Mouse (Mus musculus): ENCODE measurements around the gene Cfp.

Cfp gene

DNA sequence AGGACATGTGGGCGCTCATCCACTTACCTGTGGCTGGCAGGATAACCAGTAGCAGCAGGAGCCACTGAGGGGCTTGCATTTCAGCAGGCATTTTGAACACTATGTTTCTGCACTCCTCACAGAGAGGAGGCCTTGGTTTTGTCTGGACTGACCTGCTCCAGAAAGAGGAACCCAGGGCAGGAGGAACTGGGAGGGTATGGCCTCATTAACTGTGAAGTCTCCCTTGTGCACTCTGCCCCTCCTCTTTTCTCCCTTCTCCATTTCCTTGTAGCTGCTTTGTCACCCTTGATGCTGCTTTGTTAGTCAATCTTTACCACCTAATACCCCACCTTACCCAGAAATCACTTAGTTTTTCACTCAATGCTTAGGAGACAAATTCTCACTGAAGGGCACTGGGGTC lies at the start of gene Cfp:
Gene Cfp, minus strand, starts transcription at position 192 of the 400 bp plus-strand sequence.
- DNase-seq (ENCODE audit: low spot score in 2 of 2), result no peak

DNA sequence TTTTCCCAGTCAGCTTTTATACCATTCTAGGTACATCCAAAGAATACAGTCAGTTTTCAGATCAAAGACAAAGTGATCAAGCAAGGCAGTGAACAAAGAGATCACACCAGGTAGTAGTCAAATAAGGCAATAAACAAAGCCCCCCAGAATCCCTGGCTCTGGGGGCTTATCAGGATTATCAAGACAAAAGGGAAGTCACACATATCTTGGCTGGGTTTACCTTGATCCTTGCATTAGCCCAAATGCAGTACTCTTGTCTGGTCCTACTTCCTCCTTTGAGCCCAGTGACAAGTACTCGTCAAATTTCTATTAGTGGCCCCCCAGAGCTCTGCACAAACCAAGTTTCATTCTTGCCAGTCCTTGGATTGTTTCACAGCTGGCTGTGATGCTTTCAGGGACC lies 49.5 kb upstream of the Cfp start:
- DNase-seq (ENCODE audit: low spot score in 2 of 2), result no peak

DNA sequence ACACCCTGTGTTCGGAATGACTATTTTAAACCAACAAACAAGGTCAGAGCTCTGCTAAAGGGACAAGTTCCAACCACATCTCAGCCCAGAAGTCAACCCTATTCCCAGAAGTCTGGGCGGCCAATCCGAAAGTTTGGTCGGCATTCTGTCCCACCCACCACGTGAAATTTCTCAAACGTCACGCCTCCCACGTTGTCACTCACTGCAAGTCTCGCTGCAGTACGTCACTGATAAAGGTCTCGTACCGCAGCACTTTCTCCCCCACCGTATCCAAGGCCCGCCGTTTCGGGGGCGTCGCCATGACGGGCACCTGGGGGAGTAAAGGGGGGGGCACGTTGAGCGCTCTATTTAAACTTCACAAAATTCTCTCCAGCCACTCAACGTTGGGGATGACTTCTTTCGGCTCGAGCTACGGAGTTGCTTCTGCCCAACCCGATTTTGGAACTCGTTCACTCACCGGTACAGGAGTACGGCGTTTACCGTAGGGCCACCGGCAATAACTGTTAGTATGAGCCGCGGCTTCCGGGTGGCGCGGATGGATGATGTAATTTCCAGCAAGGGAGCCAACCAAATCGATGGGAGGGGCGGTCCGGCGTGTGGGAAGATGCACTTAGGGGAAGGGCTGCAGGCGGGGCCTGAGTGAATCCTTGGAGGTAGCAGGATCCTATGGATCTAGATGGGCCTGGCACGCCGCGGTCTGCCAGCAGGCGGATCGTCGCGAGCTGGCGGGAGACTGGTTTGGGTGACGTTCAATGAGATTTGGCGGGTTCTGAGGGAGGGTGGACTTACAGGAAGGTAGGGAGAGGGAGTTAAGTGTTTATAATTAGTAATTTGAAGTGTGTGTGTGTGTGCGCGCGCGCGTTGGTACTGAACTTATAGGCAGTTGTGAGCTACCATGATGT lies 30.4 kb upstream of the Cfp start, which contains the start of gene Uxt:
Gene Uxt, minus strand, starts transcription at position 541 of the 902 bp plus-strand sequence.
- DNase-seq (ENCODE audit: low spot score in 2 of 2), result peak; percentile 83 to 87

DNA sequence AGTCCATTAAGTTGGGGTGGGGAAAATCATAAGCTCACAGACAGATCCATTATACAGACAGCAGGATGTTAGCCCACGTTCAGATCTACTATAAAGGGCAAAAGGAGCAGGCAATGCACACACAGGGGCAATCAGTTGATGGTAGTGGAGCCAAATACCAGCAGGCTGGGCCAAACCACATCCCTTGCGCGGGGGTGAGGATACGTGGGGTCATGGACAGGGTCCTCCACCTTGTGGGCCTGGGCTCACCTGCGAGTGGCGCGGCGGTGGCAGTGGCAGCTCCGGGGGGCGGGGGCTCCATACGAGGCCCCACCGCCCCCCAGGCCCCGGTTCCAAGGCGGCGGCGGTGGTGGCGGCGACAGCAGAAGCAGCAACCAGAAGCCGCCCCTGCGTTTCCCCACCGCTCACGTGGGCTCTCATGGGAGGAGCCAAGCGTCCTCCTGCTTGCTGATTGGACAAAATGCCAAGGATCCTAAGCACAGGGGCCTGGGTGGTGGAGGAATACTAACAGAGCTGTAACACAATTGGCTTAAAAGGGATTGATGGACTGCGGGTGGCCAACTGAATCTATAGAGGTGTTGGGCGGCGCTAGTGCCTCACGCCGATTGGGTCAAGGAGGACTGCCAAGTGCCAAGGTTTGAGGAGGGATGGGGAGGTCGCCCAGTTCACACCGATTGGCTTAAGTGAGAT lies 19.0 kb upstream of the Cfp start, which contains the start of gene Elk1:
Gene Elk1, minus strand, starts transcription at position 418 of the 690 bp plus-strand sequence.
- DNase-seq (ENCODE audit: low spot score in 2 of 2), result peak; percentile 81 to 86

DNA sequence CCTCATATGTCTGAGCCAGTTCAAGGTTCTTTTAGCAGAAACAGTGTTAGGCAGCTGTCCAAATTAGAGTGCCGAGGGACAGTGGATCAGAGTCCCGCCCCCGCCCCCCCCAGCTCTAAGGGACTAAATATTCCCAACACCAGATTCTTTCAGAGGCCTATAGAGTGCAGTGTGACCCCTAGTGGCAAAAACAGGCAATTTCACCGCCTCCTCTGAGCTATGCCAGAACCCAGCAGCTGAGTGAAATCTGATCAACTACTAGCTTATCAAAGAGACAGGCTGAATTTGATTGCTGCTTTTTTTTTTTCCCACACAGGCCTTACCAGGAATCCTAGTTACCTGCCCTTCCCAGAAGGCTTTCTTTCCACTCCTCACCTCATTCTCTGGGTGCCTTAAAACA lies 14.7 kb upstream of the Cfp start:
- peak; percentile 32 to 59 for DNase-seq (ENCODE audit: low spot score in 2 of 2)

DNA sequence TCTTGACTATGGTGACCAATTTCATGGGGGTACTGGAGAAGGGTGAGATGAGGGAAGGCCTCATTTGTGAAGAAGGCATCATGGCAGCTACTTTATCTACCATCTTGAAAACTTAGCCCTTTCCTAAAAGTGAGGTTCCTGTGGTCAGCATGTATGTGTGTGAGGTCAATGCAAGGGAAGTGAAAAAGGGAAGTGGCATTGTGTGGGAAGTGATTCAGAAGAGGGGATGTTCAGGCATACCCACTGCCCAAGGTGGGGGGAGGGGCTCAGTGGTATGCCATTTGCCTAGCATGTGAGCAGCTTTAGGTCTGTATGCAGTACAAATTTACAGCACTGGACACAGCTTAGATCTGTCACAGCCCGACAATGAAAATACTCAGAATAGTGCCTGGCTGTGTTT lies 608 bp upstream of the Cfp start:
- DNase-seq (ENCODE audit: low spot score in 2 of 2), result no peak

DNA sequence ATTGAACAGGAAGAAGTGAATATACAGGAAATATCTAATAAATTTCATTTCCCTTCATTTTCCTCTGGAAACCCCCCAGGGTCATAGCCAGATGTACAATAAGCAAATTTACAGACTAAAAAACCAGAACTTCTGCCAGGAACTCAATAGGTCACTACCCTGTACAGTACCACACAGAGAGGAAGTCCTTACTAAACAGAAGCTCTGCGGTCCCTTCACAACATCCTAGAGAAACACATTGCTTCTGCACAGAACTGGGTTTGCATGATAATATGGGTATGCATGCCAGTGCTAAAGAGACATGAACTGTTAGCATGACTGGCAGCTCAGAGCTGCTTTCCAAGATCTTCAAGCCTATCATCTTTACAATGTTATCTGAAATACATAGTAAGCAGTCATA lies 1.5 kb downstream of the Cfp start:
- no peak for DNase-seq (ENCODE audit: low spot score in 2 of 2)

DNA sequence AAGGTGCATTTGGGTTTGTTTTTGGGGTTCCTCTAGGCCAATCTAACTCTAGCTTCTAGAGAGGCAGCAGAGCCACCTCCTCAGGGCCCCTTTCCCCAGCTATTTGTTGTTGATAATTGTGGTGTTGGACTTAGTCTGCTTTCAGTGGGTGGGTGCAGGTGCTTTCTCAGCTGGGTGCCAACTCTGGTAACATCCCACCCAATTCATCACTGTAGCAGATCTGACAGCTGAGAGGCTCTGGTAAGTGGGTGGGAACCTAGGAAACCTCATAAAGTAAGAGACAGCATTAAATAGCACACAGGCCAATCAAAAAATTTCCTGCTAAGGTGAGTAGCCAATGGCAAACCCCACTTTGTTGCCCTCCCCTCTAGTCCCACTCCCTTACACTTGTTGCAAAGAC lies 6.4 kb downstream of the Cfp start:
- DNase-seq (ENCODE audit: low spot score in 2 of 2), result no peak

DNA sequence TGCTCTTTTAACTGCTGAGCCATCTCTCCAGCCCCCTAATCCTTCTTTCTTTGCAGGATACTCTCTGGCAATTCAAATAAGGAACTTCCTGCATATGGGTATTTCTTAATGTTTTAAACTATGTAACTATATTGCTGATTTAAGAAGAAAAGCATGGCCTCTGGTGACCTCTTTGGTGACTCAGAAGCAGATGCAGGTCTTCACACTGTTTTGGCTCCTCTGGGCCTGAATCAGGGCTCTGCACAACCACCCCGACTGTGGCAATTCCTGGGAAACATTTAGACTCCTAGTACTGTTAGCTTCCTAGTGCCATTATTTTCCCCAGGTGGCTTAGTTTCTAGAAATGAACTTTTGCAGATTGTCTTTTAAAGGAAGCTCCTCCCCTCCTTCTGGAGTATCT lies 7.8 kb downstream of the Cfp start:
- DNase-seq (ENCODE audit: low spot score in 2 of 2), result no peak

DNA sequence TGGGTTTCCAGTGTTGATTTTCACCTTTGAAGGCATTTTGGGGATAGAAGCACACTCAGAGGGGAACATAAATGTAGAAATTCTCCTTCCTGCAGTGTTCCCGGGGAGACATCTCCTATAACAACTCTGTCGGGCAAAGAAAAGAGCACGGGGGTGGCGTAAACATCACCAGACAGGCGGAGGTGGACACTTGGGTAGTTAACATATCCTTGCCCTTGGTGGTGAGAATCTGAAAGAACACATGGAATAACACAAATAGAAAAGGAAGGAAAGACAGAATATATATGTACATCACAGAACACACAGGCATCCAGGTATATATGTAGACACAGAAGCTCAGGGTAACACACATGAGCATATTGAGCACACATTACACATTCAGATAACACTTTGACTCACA lies 10.0 kb downstream of the Cfp start:
- DNase-seq (ENCODE audit: low spot score in 2 of 2), result peak in 1 of 2 experiments; percentile 32

DNA sequence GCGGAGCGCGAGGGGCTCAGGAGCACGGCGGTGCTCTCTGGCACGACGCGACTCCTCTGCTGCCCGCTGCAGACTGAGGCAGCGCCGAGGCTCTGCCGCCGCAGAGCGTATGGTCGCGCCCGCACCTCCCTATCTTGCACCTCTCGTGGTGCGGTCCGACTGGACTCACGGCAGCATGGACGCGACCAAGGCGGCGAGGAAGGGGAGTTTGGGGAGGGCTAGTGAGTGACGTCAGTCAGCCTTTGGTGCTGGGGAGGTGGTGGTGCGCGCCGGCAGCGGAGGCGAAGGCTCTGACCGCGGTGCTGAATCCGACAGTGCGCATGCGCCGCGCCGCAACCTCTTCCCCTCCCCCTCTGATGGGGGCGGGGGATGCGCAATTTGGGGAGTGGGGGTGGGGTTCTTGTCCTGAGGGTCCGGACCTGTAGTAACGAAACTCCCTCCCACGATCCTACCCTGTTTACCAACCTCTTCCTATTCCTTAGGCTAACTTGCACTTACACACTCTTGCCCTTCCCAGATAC lies 10.5 kb downstream of the Cfp start, which contains the start of gene Syn1:
Gene Syn1, minus strand, starts transcription at position 161 of the 521 bp plus-strand sequence.
- DNase-seq (ENCODE audit: low spot score in 2 of 2), result peak; percentile 82 to 85

DNA sequence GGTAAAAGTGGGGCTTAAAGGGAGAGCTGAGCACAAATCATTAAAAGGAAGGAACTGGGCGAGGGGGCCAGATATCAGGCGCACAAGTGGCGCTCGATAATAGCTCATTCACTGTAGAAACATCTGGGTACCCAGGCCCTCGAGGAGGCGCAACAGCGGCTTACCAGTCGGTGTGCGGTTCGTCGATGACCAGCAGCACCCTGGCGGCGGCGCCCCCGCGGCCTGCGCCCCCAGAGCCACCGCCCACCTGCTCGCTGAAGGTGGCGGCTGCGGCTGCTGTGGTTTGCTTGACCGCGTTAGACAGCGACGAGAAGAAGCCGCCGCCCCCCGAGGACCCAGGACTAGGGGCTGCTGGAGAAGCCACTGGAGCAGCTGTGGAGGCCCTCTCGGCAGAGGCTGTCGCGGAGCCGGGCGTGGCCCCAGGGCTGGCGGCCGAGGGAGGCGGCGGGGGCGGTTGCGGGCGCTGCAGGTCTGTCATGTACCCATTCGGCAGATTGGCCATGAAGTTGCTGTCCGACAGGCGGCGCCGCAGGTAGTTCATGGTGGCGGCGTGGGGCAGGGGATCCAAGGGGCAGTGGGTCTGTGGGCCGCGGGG lies 11.0 kb downstream of the Cfp start:
- DNase-seq (ENCODE audit: low spot score in 2 of 2), result peak; percentile 14 to 27

DNA sequence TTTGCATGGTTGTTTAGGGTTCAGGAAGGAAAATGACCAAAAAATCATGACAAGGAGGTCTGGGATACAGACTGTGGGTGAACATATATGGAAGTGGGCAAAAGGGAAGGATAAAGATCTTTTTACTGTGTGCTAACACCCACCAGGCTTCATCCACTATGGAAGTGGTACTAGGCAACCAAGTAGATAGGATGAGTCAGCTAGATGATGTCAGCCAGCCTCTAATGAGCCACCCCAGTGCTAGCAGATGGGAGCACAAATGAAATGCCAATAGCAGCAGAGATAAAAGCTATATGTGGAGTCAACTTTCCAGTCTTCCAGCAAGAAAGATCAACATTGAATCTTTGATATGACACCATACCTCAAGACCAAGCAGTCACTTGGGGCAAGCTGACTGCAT lies 16.3 kb downstream of the Cfp start:
- peak in 1 of 2 experiments; percentile 23 for DNase-seq (ENCODE audit: low spot score in 2 of 2)

DNA sequence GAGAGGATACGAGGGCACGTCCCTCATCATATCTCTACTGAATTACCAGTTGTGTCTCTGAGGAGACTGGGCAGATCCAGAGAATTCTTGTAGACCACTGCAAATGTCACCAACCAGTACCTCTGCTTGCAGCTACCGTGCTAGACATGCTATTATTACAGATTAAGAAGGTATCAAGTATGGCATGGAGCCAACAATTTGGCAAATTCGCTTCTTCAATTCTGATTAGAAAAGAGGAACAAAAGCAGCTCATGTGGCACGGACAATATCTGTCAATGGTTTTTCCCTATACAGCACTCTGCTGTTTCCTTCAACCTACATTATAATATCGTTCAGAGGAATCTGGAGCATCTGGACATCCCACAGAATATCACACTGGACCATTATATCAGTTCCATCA lies 17.6 kb downstream of the Cfp start:
- no peak for DNase-seq (ENCODE audit: low spot score in 2 of 2)

DNA sequence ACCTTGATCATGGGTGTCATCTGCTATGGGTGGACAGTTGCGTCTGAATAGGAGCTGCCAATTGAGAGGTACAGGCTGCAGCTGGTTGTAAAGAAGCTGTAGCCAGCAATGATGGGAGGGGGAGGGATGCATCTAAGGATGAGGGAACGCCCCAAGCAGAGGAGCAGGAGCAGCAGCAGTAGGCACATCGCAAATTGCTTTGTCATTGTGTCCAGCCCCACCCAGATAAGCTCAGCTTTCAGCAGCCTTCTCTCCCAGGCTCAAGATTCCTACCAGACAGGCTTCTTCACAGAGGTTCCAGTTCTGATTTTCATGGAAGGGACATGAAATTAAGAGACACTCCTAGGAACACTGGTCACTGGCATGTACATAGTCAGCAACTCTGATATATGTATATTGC lies 21.3 kb downstream of the Cfp start:
- DNase-seq (ENCODE audit: low spot score in 2 of 2), result no peak

Data from right cerebral cortex, postnatal 36 days (tissue).